Mouse (Mus musculus) lung, embryonic 16.5 days (tissue): ENCODE data around the gene Sh3bgrl3. TPM values are rescaled to one million over a fixed set of nuclear protein-coding genes. Genes with fewer than 3 reads are reported as not detected.
A peak's percentile ranks its signal among the peaks of the same experiment; 100 is the strongest.

ENCODE experiments used
- ATAC-seq: fragments of 200-750 bp; cut with Nextera tagmentation; 2 replicates; pipeline ENCODE4 v1.8.0; 2017; ENCODE audit warnings: low read depth, mild to moderate bottlenecking, moderate library complexity
- H3K27ac ChIP-seq: fragments of 300-500 bp; sonication (generic); 2 replicates; pipeline ENCODE4 v1.5.1; 2014; ENCODE audit warnings: mild to moderate bottlenecking, control low read depth, low read length
- H3K27me3 ChIP-seq: fragments of 300-500 bp; sonication (generic); 2 replicates; pipeline ENCODE4 v1.6.1; 2014; ENCODE audit warnings: low read depth, low read length, mixed read lengths; ENCODE audit not compliant: control insufficient read depth, insufficient read depth
- H3K36me3 ChIP-seq: fragments of 300-500 bp; sonication (generic); 2 replicates; pipeline ENCODE4 v1.6.1; 2014; ENCODE audit warnings: low read length; ENCODE audit not compliant: control insufficient read depth, insufficient read depth
- H3K4me1 ChIP-seq: fragments of 300-500 bp; sonication (generic); replicated peaks from 2 replicates; pipeline ENCODE4 v1.6.1; 2014; ENCODE audit warnings: low read length, mixed read lengths; ENCODE audit not compliant: control insufficient read depth, insufficient read depth
- H3K4me2 ChIP-seq: fragments of 300-500 bp; sonication (generic); 2 replicates; pipeline ENCODE4 v1.6.1; 2014; ENCODE audit warnings: low read depth, low read length, control low read depth
- H3K4me3 ChIP-seq: fragments of 300-500 bp; sonication (generic); 2 replicates; pipeline ENCODE4 v1.5.1; 2014; ENCODE audit warnings: mild to moderate bottlenecking, low read length, control low read depth
- H3K9ac ChIP-seq: fragments of 300-500 bp; sonication (generic); 2 replicates; pipeline ENCODE4 v1.6.1; 2014; ENCODE audit warnings: low read length, control low read depth
- H3K9me3 ChIP-seq: fragments of 300-500 bp; sonication (generic); 2 replicates; pipeline ENCODE4 v1.6.1; 2016; ENCODE audit warnings: low read length; ENCODE audit not compliant: control insufficient read depth
- WGBS: fragments of 180-500 bp; shearing (Covaris S2); extraction: QIAGEN DNeasy Blood & Tissue Kit; methylation state at CpG from one replicate; pipeline ENCODE4 v1.1.7; 2014; 5-methylcytosine and 5-hydroxymethylcytosine counted together
- polyA plus RNA-seq: library from polyadenylated mRNA; unstranded; fragments of >200 nt; fragmentation: Nextera tagmentation; extraction: Ambion mirVana; gene quantifications from 2 replicates; pipeline ENCODE4 v1.2.1, GENCODE M21; 2015

Sh3bgrl3 gene
- polyA plus RNA-seq, 1 experiment from 2014 or later, result 466 TPM

DNA sequence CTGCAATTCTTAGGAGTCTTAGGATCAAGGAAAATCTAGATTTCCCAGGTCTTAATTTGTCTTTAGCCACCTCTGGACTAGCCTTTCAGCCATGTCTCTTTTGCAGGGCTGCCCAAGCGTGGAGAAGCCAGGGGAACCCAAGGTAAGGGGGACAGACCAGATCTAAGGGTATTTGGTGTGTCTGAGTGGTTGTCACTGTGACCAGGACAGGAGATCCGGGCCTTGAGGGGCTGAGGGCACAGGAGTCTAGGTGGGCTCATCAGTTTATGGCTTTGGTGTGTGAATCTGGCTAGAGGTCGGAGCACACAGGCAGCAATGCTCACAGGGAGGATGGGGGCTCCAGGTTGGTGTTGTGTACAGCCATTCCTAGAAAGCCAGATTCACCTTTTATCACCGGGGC lies 47.9 kb downstream of the Sh3bgrl3 start:
- Histone ChIP-seq H3K4me1 (peaks cover 7% of the 10 kb centered on the region; the same call in 1 of the 2 replicates), H3K36me3 (no peaks in the 10 kb centered on the region), H3K4me2 (no peak overlapping the region), H3K27me3 (no peaks in the 10 kb centered on the region), H3K9ac (no peak overlapping the region), H3K9me3 (no peaks in the 10 kb centered on the region), H3K4me3 (no peak overlapping the region), H3K27ac (no peak overlapping the region)
- WGBS, result 77% methylated on average over 4 of the region's 4 CpGs
- no peak for ATAC-seq

DNA sequence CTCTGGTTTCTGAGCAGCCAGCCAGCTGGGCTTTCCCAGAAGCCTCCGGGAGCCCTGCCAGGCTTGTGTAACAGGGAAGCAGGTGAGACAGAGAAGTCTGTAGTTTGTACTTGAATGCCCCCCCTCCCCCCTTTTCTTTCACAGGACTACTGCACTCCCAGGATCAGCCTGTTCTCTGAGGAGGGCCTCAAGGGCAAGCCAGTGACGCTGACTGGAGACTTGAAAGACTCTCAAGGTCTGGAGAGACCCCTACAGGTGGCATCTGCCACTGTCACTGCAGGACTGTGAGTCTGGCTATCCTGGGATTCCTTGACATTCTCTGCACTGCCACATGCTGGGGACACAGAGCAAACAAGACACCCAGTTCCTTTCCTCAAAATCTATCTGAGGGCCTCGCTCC lies 49.9 kb downstream of the Sh3bgrl3 start:
- Histone ChIP-seq H3K36me3 (no peaks in the 10 kb centered on the region), H3K4me3 (no peak overlapping the region), H3K27me3 (no peaks in the 10 kb centered on the region), H3K9me3 (no peaks in the 10 kb centered on the region), H3K27ac (no peak overlapping the region), H3K4me2 (no peak overlapping the region), H3K9ac (no peak overlapping the region), H3K4me1 (peaks cover 7% of the 10 kb centered on the region; the same call in 1 of the 2 replicates)
- ATAC-seq, result peak; percentile 48
- 6% methylated on average over 3 of the region's 3 CpGs for WGBS

Other genes starting within 250 kb of the Sh3bgrl3 start
- gene Rps6ka1, start 241.0 kb downstream of the Sh3bgrl3 start, polyA plus RNA-seq, result 46.1 and 46.2 TPM in 2 replicates
- 2,552 and 2,841 TPM in 2 replicates for gene Hmgn2, start 160.1 kb downstream of the Sh3bgrl3 start, polyA plus RNA-seq
- 44.2 and 44.5 TPM in 2 replicates for gene Dhdds, start 127.9 kb downstream of the Sh3bgrl3 start, polyA plus RNA-seq
- not detected in 2 replicates for gene Lin28a, start 109.9 kb downstream of the Sh3bgrl3 start, polyA plus RNA-seq
- gene Zfp683, start 75.0 kb downstream of the Sh3bgrl3 start, polyA plus RNA-seq, result not detected in 2 replicates
- gene Crybg2, start 68.0 kb downstream of the Sh3bgrl3 start, polyA plus RNA-seq, result 4.2 and 7.0 TPM in 2 replicates
- 23.8 and 24.7 TPM in 2 replicates for gene Cd52, start 33.7 kb downstream of the Sh3bgrl3 start, polyA plus RNA-seq
- gene Ubxn11, start 26.2 kb downstream of the Sh3bgrl3 start, polyA plus RNA-seq, result 14.9 and 16.6 TPM in 2 replicates
- gene Cep85, start 58.3 kb upstream of the Sh3bgrl3 start, polyA plus RNA-seq, result 51.9 and 56.1 TPM in 2 replicates
- gene Gm7534, start 74.2 kb upstream of the Sh3bgrl3 start, polyA plus RNA-seq, result not detected in 2 replicates
- gene Catsper4, start 98.6 kb upstream of the Sh3bgrl3 start, polyA plus RNA-seq, result 0.23 and 0.87 TPM in 2 replicates
- gene Cnksr1, start 109.6 kb upstream of the Sh3bgrl3 start, polyA plus RNA-seq, result 12.6 and 14.2 TPM in 2 replicates
- gene E130218I03Rik, start 114.9 kb upstream of the Sh3bgrl3 start, polyA plus RNA-seq, result 0.48 and 0.80 TPM in 2 replicates
- gene Zfp593, start 116.8 kb upstream of the Sh3bgrl3 start, polyA plus RNA-seq, result 10.9 and 12.6 TPM in 2 replicates
- not detected in 2 replicates for gene Gm30191, start 118.1 kb upstream of the Sh3bgrl3 start, polyA plus RNA-seq
- 9.0 and 11.0 TPM in 2 replicates for gene Grrp1, start 125.3 kb upstream of the Sh3bgrl3 start, polyA plus RNA-seq
- 23.3 and 23.4 TPM in 2 replicates for gene Pdik1l, start 159.1 kb upstream of the Sh3bgrl3 start, polyA plus RNA-seq
- 2.6 and 3.1 TPM in 2 replicates for gene Trim63, start 186.3 kb upstream of the Sh3bgrl3 start, polyA plus RNA-seq
- 0.29 and 0.43 TPM in 2 replicates for gene Slc30a2, start 214.4 kb upstream of the Sh3bgrl3 start, polyA plus RNA-seq